Mouse (Mus musculus): ENCODE data around the gene 4930404N11Rik.
A peak's percentile ranks its signal among the peaks of the same experiment; 100 is the strongest.

The 4930404N11Rik gene

GRCm38 (mm10) chr10:81365672-81366476 is at the start of gene 4930404N11Rik:
TSS of gene 4930404N11Rik (minus strand) at chr10:81365816.
- peak; percentile 81 for DNase-seq (ENCODE audit: low spot score)

DNA sequence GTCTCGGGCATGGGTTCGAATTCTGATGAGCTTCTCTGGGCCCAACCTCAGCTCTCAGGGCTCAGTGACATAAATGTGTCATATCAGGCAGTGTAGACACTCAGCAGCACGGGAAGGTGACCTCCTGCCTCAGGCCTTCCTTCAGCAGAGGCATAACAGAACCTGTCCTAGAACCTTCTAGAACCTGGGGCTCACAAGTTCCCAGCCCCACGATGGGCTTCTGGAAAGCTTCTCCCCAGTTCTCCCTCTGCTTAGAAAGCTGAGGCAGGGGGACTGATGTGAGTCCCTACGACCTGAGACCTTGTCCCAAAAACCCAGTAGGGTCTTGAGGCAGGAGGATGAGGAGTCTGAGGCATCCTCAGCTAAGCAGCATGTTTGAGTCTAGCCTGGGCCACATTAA is 49.5 kb upstream of the 4930404N11Rik start:
- DNase-seq (ENCODE audit: low spot score) = no peak

DNA sequence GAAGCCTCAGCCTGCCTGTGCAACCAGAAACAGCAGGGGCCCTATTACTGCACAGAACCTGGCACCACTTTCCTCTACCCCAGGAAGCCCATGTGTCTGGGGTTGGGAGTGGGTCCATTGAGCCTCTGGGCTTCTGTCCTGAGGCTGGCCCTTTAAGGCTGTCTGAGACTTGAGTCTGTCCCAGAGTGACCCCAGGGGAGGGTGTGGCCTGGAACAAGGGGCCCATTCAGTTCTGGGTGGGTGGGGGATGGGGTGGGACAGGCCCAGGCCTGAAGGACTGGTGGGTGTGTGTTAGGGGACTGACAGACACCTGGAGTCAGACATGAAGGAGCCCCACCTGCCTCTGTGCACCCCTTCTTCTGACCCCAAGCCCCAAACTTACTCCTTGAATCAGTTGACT is 49.1 kb upstream of the 4930404N11Rik start:
- no peak for DNase-seq (ENCODE audit: low spot score)

DNA sequence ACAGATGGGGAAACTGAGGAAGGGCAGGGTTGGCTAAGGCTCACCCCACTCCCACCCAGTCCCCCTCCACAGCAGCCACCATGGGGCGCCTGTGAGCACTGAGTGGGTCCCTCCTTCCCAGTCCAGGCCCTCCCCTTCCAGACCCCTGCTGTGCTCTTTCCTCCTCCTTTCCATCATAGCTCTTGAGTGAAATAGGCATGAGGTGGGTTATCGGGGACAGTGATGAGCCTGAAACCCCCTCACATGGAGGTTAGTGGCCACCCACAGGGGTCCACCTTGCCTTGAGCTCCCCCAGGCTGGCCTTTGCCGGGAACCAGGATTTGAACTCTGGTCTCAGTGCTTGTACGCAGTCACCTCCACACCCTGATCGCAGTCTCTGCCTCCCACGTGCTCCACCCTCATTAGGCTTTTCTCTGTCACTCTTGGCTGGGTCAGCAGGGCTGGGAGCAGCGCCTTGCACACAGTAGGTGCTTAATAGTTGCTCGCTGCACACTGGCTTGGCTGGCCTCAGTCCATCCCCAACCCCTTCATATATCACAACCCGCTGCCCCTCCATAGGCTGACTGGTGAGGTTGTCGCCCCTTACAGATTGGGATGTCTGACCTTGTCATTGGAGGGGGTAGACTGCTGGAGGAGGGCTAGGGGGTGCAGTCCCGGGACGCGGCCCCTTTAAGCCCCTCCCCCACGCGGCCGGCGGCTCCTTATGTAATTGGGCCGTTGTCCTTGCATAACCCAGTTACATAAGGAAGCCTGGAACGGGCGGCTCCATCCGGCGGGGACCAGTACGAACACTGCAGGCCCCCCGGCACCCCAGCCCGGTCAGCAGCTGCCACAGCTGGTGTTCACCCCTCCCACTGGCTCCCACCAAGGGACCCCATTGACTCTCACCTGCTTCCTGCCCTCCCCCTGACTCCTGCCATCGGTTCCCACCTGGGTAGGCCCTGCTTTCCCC is 48.0 kb upstream of the 4930404N11Rik start:
- DNase-seq (ENCODE audit: low spot score) = peak; percentile 50

DNA sequence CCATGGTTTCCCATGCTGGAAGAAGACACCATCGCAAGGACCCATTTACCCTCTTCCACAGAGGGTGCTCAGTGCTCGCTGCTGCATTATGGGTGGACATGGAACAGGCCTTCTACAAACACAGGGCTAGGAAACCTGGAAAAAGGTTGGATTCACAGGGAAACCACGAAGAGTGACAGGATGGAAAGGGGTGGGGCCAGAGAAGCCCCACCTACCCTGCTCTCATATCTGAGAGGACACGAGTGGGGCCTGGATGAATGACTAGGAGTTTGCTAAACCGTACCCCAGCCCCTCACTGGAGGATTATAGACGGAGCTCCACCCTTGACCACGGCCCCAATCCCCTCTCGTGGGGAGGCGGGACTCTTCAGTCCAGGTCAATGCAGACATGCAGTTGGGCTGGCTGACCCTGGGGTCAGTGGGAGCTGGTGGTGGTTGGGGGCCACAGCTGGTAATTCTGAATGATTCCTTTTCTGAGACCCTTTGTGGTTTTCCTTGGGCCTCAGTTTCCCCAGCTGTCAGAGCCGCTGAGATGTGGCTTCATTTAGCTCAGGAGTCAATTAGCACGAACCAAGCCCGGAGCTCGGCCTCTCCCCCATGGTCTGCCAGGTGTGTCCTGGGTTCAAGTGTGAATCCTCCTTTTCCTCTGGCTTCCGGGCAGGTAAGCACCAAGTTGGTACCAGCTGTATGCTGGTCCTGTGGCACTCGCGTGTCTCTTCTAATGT is 47.1 kb upstream of the 4930404N11Rik start:
- no peak for DNase-seq (ENCODE audit: low spot score)

DNA sequence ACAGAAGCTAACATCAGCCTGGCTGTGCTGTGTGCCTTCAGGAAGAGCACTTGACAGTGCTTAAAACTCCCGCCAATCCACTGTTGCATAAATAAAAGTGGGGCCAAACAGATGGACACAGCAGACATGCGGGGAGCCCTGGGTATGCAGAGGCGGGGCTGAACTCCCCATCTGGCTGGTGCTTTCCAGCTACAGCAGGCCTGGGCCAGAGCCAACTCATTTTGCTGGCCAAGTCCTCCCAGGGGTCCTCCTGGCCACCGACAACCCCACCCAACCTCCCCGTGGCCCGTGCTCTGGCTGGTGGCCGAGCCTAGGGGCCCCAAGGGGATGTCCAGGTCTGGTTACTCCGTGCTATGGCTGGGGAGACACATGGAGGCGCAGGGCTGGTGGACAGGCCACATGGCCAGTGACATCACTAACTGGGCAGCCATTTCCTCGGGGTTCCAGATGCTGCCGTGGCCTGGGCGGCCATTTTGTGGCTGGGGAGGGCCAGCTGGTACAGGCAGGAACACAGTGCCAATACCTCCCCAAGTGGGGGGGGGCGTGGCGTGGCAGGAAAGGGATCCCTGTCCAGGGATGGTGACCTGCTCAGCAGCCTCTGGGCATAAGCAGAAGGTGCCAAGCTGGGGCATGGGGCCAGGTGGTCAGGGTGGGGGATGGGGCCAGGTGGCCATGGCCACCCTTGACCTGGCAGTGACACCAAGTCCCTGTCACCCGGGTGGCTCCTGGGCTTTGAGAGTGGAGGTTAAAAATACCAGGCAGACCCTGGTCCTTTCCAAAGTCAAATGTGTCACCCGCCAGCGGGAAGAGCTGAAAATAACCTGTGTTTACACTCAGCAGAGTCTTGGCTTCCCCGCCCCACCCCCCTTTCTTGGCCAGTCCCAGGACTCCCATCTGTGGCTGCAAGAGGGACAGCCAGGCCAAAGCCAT is 46.1 kb upstream of the 4930404N11Rik start:
- no peak for DNase-seq (ENCODE audit: low spot score)

- no peak for DNase-seq (ENCODE audit: low spot score)
Measured at GRCm38 (mm10) chr10:81410981-81411380, 45.4 kb upstream of the 4930404N11Rik start.

DNA sequence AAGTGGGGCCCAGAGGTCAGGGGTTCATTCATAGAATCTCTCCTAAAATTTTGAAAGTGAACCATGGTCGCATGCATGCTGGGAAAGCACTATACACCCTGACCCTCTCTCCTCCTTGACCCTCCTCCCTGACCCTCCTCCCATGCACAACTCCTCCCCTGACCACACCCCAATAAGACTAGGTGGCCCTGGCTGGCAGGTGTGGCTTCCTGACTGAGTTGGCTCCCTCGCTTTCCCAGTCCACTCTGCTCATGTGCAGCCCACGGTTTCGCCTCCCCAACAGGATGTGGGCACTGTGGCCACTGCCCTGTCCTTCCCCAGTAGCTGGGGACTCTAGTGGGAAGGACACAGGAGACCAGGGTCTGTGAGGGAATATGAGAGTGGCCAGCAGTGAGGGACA is 44.7 kb upstream of the 4930404N11Rik start:
- no peak for DNase-seq (ENCODE audit: low spot score)

DNA sequence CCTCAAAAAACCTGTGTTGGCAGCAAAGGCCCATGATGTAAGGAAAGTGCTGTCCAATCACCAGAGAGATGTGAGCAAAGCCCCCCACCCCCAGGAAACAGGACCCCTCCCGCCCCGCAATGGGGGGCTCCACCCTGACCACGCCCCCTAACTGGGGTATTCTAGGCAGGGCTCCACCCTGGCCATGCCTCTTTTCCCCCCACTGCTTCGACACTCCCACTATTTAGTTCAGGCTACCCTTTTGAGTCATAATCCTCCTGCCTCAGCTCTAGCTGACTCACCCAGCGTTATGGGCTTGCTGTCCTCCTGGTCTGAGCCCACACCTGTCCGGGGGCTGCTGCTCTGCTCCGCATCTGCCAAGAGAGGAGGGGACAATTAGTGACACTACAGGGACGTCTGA is 43.7 kb upstream of the 4930404N11Rik start:
- no peak for DNase-seq (ENCODE audit: low spot score)

GRCm38 (mm10) chr10:81408871-81409291 is 43.3 kb upstream of the 4930404N11Rik start:
- DNase-seq (ENCODE audit: low spot score) = peak; percentile 72

DNA sequence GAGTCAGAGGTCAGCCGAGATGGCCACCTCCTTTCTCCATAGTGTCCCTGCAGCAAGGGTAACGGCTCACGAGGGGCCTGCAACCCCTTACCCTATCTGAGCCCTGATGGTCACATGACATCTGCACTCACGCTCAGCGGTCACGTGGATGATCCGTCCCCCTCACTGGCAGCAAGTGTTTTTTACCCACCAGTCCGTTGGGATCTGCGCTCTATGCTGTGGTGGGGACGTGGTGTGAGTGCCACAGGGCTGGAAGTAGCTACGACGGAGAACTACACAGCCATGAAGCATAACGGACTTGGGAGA is 42.8 kb upstream of the 4930404N11Rik start:
- DNase-seq (ENCODE audit: low spot score) = no peak

GRCm38 (mm10) chr10:81407539-81408423 is 42.2 kb upstream of the 4930404N11Rik start:
- DNase-seq (ENCODE audit: low spot score) = peak; percentile 66

- DNase-seq (ENCODE audit: low spot score) = no peak
Measured at GRCm38 (mm10) chr10:81406504-81407440, 41.2 kb upstream of the 4930404N11Rik start.

- no peak for DNase-seq (ENCODE audit: low spot score)
Measured at GRCm38 (mm10) chr10:81405588-81406201, 40.1 kb upstream of the 4930404N11Rik start.

DNA sequence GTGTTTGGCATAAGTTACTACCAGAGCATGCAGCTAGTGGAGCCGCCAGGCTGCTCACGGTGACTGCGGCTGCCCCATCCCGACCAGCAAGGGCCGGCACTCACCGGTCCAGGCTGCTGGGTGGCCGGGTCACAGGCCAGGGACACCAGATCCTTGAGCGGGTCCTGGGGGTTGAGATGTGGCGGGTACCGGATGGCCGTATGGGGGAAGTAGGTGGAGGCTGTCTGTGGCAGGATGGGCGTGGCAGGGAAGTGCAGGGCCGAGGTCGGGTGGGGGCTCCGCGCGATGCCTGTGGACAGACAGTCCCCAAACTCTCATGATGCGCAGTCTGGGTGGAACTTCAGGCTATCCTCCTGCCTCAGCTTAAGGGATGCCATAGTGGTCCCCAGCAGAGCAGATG is 39.1 kb upstream of the 4930404N11Rik start:
- no peak for DNase-seq (ENCODE audit: low spot score)

- no peak for DNase-seq (ENCODE audit: low spot score)
Measured at GRCm38 (mm10) chr10:81404082-81404481, 38.5 kb upstream of the 4930404N11Rik start.

- no peak for DNase-seq (ENCODE audit: low spot score)
Measured at GRCm38 (mm10) chr10:81403511-81403910, 37.9 kb upstream of the 4930404N11Rik start.

- no peak for DNase-seq (ENCODE audit: low spot score)
Measured at GRCm38 (mm10) chr10:81402227-81402765, 36.7 kb upstream of the 4930404N11Rik start.
